Mouse (Mus musculus) cerebellum, adult (tissue): ENCODE data around the gene Ace2.

Experiments
- ATAC-seq: cut with Nextera tagmentation; 2 replicates; pipeline ENCODE4 v1.9.2; 2017; ENCODE audit warnings: mild to moderate bottlenecking, moderate library complexity, mixed read lengths; ENCODE audit not compliant: insufficient number of reproducible peaks, low FRiP score, low TSS enrichment

The Ace2 gene

DNA sequence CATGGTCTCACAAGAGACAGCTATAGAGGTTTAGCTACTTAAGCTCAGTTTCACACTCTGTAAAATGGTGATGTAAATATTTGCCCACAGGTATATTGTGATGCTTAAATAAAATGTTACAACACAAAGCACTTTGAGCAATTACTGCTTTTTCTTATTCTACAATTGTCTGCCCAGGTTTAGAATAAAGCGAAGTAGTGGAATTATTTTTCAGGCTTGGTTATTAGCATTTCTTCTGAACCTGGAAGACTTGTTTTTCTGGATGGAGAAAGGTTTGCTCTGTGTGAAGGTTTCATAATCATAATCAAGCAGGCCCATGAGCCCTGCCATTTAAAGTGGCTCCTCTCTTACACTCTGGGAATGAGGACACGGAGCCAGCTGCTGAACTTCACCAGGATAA, at the start of gene Ace2:
Gene Ace2, plus strand, starts transcription at position 301 of the 400 bp plus-strand sequence.
- no peak for ATAC-seq

DNA sequence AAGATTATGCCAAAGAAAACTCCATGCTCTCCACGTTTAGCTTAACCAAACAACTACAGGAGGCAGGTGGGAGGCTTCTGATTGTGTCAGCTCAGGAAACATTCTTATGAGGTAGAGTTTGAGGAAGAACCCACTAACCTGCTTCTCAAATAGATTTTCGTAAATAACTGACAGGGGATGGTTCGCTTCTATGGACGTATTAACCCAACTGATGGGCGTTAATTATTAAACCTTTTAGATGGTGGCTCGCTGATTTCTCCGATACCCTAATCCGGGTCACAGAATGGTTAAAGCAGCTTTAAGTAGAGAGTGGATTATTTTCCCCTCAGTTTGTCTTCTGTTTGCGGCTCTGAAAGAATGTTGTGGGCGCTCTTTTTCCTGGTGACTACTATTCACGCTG, 49.2 kb upstream of the Ace2 start:
- ATAC-seq: no peak

DNA sequence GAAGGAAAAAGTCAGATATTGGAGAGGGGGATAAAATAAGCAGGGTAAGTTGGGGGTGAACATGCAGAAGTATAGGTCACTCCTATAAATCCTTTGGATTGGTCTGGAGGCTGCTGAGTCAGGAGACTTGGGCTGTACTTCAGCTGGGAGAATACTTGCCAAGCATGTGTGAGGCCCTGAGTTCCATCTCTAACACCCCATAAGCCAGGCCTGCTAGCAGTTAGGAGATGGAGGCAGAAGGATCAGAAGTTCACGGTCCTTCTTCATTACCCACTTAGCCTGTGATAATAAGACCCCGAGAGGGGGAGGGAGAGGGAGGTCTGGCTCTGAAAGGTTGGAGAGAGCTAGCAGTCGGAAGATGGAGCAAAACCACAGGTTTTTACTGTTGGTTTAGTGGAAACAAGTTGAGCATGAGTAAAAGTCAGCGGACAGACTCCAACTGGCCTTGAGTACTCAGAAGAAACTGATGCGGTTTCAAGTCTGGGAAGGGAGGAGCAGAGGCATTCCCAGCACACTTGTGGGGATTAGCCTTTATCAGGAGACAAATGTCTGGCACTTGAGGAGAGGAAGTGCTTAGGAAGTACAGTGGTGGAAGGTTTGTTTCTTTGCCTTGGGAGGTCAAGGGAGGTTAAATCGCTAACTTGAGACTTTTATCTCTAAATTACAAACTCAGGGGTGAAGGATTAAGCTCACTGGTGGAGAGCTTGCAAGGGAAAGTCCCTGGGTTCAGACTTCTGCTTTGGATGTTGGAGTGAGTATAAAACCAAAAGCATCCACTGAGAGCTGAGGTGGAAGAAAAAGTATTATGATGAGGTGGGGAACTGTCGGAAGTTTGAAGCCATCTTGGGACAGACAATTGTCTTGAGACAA, 46.6 kb upstream of the Ace2 start:
- no peak for ATAC-seq

DNA sequence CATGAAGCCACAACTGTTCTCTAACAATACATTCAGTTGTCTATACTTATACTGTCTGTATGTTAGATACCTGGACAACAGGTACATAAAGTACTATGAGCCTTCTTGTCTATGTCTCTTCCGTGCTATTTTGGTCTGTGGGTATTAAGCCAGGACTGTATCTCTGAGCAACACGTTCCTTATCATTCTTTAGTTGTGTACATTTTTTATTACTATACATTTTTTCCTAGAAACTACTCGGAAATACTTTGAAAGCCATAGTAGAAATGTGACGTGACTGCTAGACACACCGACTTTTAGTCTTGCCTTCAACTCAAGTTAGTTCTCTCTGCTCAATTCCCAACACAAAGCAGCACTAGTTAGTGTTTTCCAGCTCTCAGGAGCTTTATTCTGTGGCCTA, 45.7 kb upstream of the Ace2 start:
- no peak for ATAC-seq

DNA sequence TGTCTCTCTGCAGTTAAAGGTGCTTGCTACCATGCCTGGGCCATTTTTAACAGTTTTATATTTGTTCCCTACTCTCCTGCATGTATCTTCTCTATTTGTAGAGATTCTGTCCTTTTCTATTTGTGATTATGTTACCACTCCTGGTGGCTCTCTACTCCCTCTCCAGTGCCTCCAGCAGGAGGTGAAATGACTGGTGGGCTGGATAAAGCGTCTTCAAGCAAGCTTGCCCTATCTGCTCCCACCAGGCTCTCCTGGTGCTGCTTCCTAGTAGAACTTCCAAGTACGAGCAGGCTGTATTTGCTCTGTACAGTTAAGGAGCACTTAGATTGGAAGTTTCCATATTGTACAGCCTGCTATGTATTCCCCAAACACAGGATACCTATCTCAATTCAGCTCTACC, 43.3 kb upstream of the Ace2 start:
- ATAC-seq: no peak

DNA sequence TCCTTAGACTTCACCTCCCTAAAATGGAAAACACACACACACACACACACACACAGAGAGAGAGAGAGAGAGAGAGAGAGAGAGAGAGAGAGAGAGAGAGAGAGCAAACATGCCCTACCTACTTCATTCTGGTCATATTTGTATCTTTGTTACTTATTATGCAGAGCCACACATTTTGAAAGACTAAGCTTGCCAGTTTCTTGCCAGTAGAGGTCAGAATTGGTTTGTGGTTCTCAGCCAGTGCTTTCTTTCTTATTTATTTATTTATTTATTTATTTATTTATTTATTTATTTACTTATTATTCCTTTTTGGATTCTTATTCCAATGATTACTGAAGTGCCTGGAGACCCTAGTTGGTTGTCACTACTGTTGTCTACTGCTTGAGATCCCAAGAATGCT, 37.6 kb upstream of the Ace2 start:
- no peak for ATAC-seq

DNA sequence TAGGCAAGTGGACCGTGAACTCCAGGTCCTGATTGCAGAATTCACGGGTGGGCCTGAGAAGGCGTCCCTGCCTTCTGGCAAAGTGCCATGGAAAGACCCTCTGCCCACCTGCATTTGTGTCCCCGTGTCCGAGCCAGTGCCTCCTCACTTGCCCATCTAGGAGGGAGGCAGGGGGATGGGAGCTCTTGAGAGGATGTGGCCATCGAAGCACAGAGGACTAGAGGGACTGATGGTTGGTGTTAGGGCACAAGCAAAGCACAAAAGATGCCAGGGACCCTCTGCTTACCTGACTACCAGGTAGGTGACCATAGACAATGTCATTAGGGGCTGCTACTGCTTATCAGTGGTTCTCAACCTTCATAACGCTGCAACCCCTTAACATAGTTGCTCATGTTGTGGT, 36.9 kb upstream of the Ace2 start:
- no peak for ATAC-seq

DNA sequence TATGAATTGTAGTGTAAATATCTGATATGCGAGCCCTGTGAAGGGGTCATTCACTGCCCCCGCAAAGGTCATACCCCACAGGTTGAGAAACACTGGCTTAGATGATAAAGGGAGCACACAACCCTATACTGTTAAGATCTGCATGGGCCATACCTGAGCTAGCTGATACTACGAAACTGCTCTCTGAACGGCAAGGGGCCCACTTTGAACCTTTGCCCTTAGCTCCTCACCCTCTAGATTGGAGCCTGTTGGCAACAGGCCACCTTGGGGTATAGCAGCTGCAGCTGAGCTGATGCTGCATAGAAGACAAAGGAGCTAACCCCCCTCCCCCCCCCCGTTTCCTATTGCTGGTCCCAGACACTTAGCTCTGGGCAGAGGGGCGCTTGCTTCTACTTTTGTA, 36.5 kb upstream of the Ace2 start:
- ATAC-seq: no peak

DNA sequence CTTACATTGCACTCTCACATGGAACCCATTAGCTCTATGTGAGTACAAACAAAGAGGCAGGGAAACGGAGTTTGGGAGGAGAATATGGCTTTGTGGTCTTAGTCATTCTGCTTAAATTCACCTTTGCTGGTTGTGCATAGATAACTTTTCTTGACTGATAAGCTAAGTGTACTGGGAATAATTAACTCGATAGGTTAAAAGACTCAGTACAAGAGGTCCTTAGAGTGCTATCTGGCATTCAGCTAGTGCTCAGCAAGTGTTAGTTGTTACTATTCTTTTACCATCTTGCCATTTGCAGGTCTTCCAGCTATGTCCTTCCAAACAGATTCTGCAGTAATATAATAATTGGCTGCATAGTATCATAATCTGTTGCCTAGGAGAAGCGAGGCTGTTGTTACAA, 28.0 kb upstream of the Ace2 start:
- ATAC-seq: no peak

DNA sequence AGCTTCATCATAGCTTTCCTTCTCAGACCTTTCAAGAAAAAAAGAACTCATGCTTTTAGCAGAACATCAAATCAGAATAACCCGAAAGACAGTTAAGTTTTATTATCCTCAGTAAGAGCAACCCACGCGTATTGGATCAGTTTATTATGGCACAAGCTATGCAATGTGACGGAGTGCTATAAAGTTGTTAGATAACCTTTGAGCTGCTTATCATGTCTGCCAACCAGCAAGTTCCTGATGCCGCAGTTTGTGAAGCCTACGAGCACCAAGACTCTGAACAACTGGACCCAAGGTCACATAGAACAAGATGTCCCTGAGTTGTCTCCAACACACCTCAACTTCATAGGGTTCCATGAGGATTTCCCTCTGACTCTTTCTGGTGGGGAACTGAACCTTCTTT, 25.4 kb upstream of the Ace2 start:
- ATAC-seq: no peak

DNA sequence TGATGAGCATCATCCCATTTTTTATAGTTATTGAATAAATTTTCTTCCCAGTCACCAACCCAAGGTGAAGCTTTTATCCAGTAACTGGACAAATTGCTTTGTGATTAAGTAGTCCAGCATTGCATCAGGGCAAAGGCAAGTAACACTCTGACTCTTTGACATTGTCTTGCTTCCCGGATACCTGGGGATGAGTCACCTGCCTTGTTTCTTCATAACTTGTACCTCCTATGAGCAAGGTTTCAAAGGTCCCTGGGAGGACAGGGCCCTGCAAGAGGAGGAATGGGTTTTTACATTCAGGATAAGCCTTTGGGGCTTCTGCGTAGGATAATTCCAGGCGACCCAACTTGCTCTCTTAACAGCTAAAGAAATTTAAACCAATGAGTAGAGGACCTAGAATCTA, 15.2 kb upstream of the Ace2 start:
- no peak for ATAC-seq

DNA sequence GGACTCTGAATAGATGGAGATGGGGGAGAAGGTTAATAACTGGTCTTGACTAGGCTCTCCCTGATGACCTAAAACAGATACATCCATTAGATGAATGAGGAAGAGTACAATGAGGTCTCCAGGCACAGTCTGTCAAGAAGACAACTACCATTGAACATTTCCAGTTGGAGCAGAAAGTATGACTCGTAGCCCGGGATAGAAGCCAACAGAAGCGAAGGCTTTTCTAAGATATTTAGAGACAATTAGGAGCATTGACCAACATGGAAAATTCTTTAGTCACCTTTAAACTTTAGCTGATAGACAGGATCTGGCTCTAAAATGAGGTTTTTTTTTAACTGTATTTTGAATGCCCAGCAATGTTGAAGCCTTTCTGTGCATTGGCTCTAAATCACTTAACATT, 5.6 kb upstream of the Ace2 start:
- no peak for ATAC-seq

DNA sequence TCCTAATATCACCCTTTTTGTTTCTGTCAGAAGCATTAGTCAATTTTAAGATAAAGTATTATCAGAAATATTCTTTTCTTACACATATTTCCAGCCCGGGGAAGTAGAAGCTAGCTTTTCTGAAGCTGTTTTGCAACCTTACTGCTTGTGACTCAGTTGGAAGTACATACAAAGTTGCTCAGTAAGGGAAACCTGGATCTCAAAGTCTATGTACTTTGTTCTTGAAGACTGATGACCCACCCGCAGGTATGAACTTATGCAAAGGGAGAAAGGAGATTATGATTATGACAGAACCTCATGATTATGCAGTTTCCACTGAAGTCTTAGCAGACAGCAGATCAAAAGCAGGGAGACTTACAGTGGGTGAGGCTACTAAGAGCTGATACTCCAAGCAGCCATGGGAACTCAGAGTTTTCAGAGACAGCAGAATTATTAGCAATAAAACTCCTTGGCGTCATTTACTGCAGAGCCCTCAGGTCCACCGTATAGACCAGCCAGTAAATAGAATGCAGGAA, 3.8 kb upstream of the Ace2 start:
- no peak for ATAC-seq

DNA sequence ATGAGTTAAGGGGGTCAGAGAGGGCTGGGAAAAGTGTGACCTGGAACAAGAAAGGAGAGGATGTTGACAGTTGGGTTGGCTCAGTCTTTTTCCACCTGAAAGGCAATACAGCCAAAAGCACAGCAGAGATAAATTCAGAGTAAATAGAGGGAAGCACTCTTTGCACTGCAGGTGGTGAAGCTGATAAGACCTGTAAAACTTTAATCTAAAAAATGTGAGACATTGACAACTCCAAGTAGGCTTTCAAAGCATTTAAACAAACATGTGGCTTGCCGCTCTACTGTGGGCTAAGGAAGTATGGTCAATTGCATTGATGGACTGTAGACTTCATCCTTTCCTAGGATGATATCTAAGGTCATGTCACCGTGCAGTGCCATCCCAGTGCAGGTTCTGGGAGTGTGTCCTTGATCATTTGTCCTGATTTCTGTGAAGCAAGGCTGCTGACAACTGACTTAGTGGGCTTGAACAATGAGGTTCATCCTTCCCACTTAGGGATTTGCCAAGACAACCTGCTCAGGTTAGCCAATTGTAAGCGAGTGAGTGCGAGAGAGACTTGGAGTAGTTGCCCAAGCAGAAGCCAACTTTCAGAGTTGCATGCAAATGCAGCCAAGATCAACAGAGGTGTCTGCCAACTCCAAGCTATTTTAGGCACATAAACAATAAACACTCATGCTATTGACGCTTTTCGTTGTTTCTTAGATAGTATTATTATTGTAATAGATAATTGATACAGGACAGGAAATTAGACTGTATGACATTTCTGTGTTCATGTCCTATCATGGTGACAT, 6.5 kb downstream of the Ace2 start:
- ATAC-seq: no peak

DNA sequence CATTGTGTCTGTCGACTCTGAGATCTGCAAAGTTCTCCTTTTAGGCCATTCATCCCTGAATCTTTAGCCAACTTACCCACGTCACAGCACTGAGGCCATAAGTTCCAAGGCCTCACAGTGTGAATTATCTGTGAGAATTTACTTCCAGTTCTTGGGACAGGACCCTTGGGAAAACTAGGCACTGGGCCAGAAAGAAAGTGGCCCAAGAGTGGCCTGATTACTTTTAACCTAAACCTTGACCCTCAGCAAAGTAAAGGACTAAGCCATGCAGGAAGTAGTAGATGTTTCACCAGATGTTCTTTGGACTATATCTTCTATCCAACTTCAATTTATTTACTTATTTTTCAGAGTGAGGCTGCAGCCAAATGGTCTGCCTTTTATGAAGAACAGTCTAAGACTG, 13.6 kb downstream of the Ace2 start:
- ATAC-seq: no peak

DNA sequence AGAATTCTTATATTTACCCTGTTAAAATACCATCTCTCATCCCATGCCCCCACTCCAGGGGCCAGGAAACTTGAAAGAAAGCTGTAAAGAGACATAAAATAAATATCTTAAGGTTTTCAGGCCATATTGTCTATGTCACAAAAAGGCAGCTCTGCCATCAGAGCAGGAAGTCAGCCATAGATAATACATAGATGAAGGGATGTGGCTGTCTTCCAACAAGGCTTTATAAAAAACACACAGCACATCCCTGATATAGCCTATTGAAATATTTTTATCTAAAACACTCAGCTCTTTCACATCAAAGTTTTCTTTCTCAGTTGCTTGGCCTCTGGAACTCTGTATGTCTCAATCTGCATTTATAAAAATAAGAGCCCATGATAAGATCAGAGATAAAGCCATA, 14.5 kb downstream of the Ace2 start:
- ATAC-seq: no peak

DNA sequence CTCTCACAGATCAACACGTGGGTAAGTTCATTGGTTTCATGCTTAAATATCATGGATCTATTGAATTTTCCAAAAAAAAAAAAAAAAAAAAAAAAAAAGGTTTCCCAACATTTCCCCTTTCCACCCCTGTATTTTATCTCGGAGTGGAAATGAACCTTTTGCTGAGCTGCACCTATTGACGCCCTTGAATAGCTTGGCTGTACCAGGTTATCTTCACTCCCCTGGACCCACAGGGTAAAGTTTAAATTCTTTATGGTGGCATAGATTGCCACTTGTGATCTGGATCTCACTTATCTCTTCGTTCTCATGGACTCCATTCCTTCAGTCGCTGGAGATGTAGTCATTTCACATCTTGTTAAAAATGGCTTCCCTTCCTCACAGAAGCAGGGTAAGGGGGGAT, 15.5 kb downstream of the Ace2 start:
- no peak for ATAC-seq

DNA sequence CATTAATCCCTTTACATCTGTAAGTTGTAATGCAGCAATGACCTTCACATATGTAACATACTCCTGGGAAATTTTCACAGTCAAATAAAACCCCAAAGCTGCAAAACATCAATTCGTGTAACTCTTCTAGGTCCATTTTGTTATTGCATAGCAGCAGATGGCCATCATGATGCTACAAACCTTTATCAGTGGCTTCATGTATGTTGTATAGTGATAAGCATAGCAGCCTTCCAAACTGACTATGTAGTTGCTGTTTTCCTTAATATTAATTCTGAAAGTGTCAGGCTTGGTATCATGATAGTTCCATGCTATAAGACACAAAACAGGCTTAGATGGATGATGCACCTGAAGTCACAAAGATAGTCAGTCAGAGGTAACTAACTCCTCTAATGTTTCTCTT, 25.5 kb downstream of the Ace2 start:
- ATAC-seq: no peak

DNA sequence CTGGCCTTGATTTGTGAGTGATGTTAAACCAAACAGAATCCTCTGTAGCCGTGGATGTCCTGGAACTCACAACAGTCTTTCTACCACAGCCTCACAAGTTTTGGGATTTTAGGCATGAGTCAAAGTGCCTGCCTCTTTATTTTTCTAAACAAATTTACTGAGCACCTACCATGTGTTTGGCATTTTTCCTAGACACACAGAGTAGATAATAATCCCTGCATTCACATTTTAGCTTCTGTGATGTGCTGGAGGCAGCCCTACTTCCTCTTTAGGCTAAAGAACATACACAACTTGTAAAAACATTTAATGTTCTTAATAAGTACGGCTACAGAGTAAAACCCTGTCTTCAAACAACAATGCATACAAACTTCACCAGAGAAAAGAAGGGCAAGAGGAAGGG, 31.9 kb downstream of the Ace2 start:
- no peak for ATAC-seq

DNA sequence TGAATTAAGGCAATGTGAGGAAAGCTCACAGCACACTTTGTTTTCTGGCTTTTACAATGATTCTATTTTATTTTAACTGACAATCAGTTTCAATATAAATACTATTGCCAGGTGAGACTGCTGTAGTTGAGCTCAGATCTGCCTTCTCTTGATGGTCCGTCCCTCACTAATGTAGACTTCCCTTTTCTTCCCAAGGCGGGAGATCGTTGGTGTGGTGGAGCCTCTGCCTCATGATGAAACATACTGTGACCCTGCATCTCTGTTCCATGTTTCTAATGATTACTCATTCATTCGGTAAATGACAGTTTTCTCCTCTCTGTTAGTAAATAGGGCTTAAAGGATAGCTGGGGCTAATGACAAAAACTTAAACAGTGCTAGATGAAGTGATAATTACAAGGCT, 34.7 kb downstream of the Ace2 start:
- no peak for ATAC-seq

DNA sequence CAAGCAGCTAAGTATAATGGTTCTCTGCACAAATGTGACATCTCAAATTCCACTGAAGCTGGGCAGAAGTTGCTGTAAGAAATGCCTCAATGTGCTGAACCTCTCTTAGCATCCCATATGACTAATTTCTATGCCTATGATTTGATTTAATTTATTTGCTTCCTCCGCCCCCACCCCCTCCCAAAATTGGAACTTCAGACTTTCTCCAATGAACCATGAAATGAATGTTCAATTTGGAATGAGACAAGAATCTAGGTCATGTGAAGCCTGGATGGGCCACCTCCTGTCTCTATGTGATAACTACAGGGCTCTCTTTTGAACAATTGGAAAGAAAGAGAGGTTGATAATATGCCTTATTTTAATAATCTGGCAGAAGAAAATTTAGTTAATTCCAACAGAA, 36.2 kb downstream of the Ace2 start:
- ATAC-seq: no peak

DNA sequence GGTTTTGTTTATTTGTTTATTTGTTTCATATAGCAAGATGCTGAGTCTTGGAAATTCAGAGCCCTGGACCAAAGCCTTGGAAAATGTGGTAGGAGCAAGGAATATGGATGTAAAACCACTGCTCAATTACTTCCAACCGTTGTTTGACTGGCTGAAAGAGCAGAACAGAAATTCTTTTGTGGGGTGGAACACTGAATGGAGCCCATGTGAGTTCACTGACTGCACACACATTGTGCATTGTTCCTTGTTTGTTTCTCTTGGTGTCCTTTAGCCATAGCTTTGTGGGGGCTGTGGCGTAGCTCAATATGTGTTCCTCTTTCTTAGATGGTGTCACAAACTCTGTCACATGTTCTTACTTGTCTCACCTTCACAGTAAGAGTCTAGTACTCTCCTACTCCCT, 36.6 kb downstream of the Ace2 start:
- no peak for ATAC-seq
